Mouse (Mus musculus) embryo, embryonic 10.5 days (tissue): ENCODE results near the gene 2610301B20Rik.
"Not testable (repeated sequence)": the region's sequence is repeated elsewhere in the genome, so short reads cannot be mapped to it uniquely, and the experiment has no call there.

ENCODE experiments used
- DNase-seq: peaks from one replicate; pipeline ENCODE4 v3.0.0-alpha.2; 2015; ENCODE audit warnings: low spot score

2610301B20Rik gene

GRCm38 (mm10) chr4:10873920-10874665 lies at the start of gene 2610301B20Rik:
2610301B20Rik (plus strand) TSS chr4:10874498.
- DNase-seq = peak; percentile 97

- DNase-seq = no peak
These were observed 41.0 kb upstream of the 2610301B20Rik start for GRCm38 (mm10) chr4:10833273-10833672.

- DNase-seq = peak; percentile 55
These were observed 38.8 kb upstream of the 2610301B20Rik start for GRCm38 (mm10) chr4:10835252-10836051.

- DNase-seq = no peak
These were observed 28.4 kb upstream of the 2610301B20Rik start for GRCm38 (mm10) chr4:10845848-10846247.

GRCm38 (mm10) chr4:10849812-10850211 lies 24.5 kb upstream of the 2610301B20Rik start:
- no peak for DNase-seq

- DNase-seq = no peak
These were observed 23.3 kb upstream of the 2610301B20Rik start for GRCm38 (mm10) chr4:10851013-10851412.

- DNase-seq = no peak
These were observed 15.1 kb upstream of the 2610301B20Rik start for GRCm38 (mm10) chr4:10859174-10859573.

GRCm38 (mm10) chr4:10859911-10860581 lies 14.3 kb upstream of the 2610301B20Rik start:
- DNase-seq = peak; percentile 32

- DNase-seq = no peak
These were observed 13.5 kb upstream of the 2610301B20Rik start for GRCm38 (mm10) chr4:10860825-10861224.

GRCm38 (mm10) chr4:10862882-10863281 lies 11.4 kb upstream of the 2610301B20Rik start:
- DNase-seq = not testable (repeated sequence)

- no peak for DNase-seq
These were observed 2.1 kb upstream of the 2610301B20Rik start for GRCm38 (mm10) chr4:10872231-10872630.

GRCm38 (mm10) chr4:10872685-10873539 lies 1.4 kb upstream of the 2610301B20Rik start:
- peak; percentile 45 for DNase-seq

- DNase-seq = no peak
These were observed 764 bp upstream of the 2610301B20Rik start for GRCm38 (mm10) chr4:10873549-10873919.

GRCm38 (mm10) chr4:10874718-10875121 lies 422 bp downstream of the 2610301B20Rik start:
- DNase-seq = peak; percentile 83

GRCm38 (mm10) chr4:10875407-10875806 lies 1.1 kb downstream of the 2610301B20Rik start:
- DNase-seq = peak; percentile 53

- no peak for DNase-seq
These were observed 2.8 kb downstream of the 2610301B20Rik start for GRCm38 (mm10) chr4:10877057-10877456.

GRCm38 (mm10) chr4:10883740-10884408 lies 9.6 kb downstream of the 2610301B20Rik start:
- DNase-seq = no peak

- no peak for DNase-seq
These were observed 14.5 kb downstream of the 2610301B20Rik start for GRCm38 (mm10) chr4:10888835-10889234.

GRCm38 (mm10) chr4:10896262-10896661 lies 22.0 kb downstream of the 2610301B20Rik start:
- DNase-seq = no peak

- DNase-seq = peak; percentile 82
These were observed 22.6 kb downstream of the 2610301B20Rik start for GRCm38 (mm10) chr4:10896859-10897258.

- peak; percentile 59 for DNase-seq
These were observed 31.0 kb downstream of the 2610301B20Rik start for GRCm38 (mm10) chr4:10905234-10905801.
